Comparison of ENCODE assay signal across 4 mouse cellular contexts in the genomic region with DNA sequence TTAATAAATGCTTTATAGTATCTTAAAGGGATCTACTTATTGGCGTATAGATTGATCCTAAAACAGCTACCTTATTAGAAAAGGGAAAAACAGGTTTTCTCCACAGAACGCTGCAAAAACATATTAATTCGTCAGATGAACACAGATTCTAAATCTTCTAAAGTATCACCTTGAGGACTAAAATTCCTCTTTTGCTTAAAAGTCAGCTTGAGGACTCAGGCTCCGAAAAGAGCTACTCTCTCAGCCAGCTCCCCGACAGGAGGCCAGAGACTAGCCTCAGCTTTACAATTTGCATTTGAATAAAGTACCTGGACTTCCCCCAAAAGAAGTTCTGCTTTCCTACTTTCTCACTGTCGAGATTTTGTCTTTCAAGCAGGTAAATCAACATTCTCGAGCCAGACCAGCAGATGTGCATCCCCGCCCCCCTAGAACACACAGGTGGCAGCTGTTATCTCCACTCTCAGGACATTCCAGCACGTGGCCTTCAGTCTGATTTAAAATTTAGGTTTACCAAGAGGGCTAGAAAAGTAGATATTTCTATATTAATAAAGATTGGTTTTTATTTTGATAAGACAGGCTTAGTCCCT.
A peak's percentile ranks its signal among the peaks of the same experiment; 100 is the strongest.
DNase-seq lines count a peak whose midpoint lies in the region.

No protein-coding gene starts in this region.

- DNase-seq in B cell, adult 2 months: peak; percentile 61 to 72
- DNase-seq in ES-CJ7 (ENCODE audit: low read depth, low spot score): peak; percentile 12
- peak; percentile 16 for DNase-seq in lung, postnatal 36 days
- DNase-seq in spleen, postnatal 36 days (ENCODE audit: low spot score in 2 of 2): peak; percentile 74 to 78

Comparison
In these comparisons a context has a peak if more than half of its experiments do, and no peak if none do; other contexts are left out.
1. Peak in every context shown above with its lines: DNase-seq.
2. DNase-seq: peak in every context shown above with its lines; median percentile 76 in spleen, postnatal 36 days; 66 in B cell, adult 2 months; 16 in lung, postnatal 36 days; 12 in ES-CJ7.